Mouse (Mus musculus) lung, embryonic 16.5 days (tissue): ENCODE measurements around the gene Elob. TPM values are rescaled to one million over a fixed set of nuclear protein-coding genes. Genes with fewer than 3 reads are reported as not detected.

Experiments
- ATAC-seq: fragments of 200-750 bp; cut with Nextera tagmentation; 2 replicates; pipeline ENCODE4 v1.8.0; 2017; ENCODE audit warnings: low read depth, mild to moderate bottlenecking, moderate library complexity
- H3K27ac ChIP-seq: fragments of 300-500 bp; sonication (generic); 2 replicates; pipeline ENCODE4 v1.5.1; 2014; ENCODE audit warnings: mild to moderate bottlenecking, control low read depth, low read length
- H3K27me3 ChIP-seq: fragments of 300-500 bp; sonication (generic); 2 replicates; pipeline ENCODE4 v1.6.1; 2014; ENCODE audit warnings: low read depth, low read length, mixed read lengths; ENCODE audit not compliant: control insufficient read depth, insufficient read depth
- H3K36me3 ChIP-seq: fragments of 300-500 bp; sonication (generic); 2 replicates; pipeline ENCODE4 v1.6.1; 2014; ENCODE audit warnings: low read length; ENCODE audit not compliant: control insufficient read depth, insufficient read depth
- H3K4me1 ChIP-seq: fragments of 300-500 bp; sonication (generic); replicated peaks from 2 replicates; pipeline ENCODE4 v1.6.1; 2014; ENCODE audit warnings: low read length, mixed read lengths; ENCODE audit not compliant: control insufficient read depth, insufficient read depth
- H3K4me2 ChIP-seq: fragments of 300-500 bp; sonication (generic); 2 replicates; pipeline ENCODE4 v1.6.1; 2014; ENCODE audit warnings: low read depth, low read length, control low read depth
- H3K4me3 ChIP-seq: fragments of 300-500 bp; sonication (generic); 2 replicates; pipeline ENCODE4 v1.5.1; 2014; ENCODE audit warnings: mild to moderate bottlenecking, low read length, control low read depth
- H3K9ac ChIP-seq: fragments of 300-500 bp; sonication (generic); 2 replicates; pipeline ENCODE4 v1.6.1; 2014; ENCODE audit warnings: low read length, control low read depth
- H3K9me3 ChIP-seq: fragments of 300-500 bp; sonication (generic); 2 replicates; pipeline ENCODE4 v1.6.1; 2016; ENCODE audit warnings: low read length; ENCODE audit not compliant: control insufficient read depth
- WGBS: fragments of 180-500 bp; shearing (Covaris S2); extraction: QIAGEN DNeasy Blood & Tissue Kit; methylation state at CpG from one replicate; pipeline ENCODE4 v1.1.7; 2014; 5-methylcytosine and 5-hydroxymethylcytosine counted together
- microRNA-seq: library from miRNA; unstranded; fragments of <30 nt; microRNA quantifications from one replicate; pipeline ENCODE4, GENCODE M21; 2016
- polyA plus RNA-seq: library from polyadenylated mRNA; unstranded; fragments of >200 nt; fragmentation: Nextera tagmentation; extraction: Ambion mirVana; gene quantifications from 2 replicates; pipeline ENCODE4 v1.2.1, GENCODE M21; 2015

Elob gene
- polyA plus RNA-seq, 1 experiment from 2014 or later, result 1,001 TPM

- H3K4me3 ChIP-seq, result no peak overlapping the region
- H3K4me2 ChIP-seq, result no peak overlapping the region
- H3K27me3 ChIP-seq, result no peaks in the 10 kb centered on the region
- no peak overlapping the region for H3K9ac ChIP-seq
- peaks cover 2% of the 10 kb centered on the region; the same call in 1 of the 2 replicates for H3K4me1 ChIP-seq
- ATAC-seq, result no peak
- no peaks in the 10 kb centered on the region for H3K9me3 ChIP-seq
- no peak overlapping the region for H3K27ac ChIP-seq
- no peaks in the 10 kb centered on the region for H3K36me3 ChIP-seq
- 61% methylated on average over 10 of the region's 10 CpGs for WGBS
Observed at GRCm38 (mm10) chr17:23776216-23776615, 52.7 kb downstream of the Elob start.

Small RNA genes within 50 kb of the gene (microRNA-seq; reads per million reads assigned to microRNA genes)
- 0.59 reads per million for gene Mir5125

Other genes starting within 250 kb of the Elob start
- 12.9 TPM in 2 replicates for gene Zfp13, start 229.6 kb downstream of the Elob start, polyA plus RNA-seq
- gene Zscan10, start 228.3 kb downstream of the Elob start, polyA plus RNA-seq, result 0.26 and 0.36 TPM in 2 replicates
- gene Mmp25, start 183.9 kb downstream of the Elob start, polyA plus RNA-seq, result 0.49 and 0.78 TPM in 2 replicates
- 4.3 and 4.7 TPM in 2 replicates for gene Bicdl2, start 168.6 kb downstream of the Elob start, polyA plus RNA-seq
- 88.4 and 90.6 TPM in 2 replicates for gene Hcfc1r1, start 155.5 kb downstream of the Elob start, polyA plus RNA-seq
- gene Thoc6, start 155.3 kb downstream of the Elob start, polyA plus RNA-seq, result 49.2 and 50.3 TPM in 2 replicates
- 22.0 and 23.1 TPM in 2 replicates for gene Tnfrsf12a, start 151.7 kb downstream of the Elob start, polyA plus RNA-seq
- 196 and 206 TPM in 2 replicates for gene Cldn6, start 149.9 kb downstream of the Elob start, polyA plus RNA-seq
- gene Cldn9, start 145.1 kb downstream of the Elob start, polyA plus RNA-seq, result 2.4 and 2.6 TPM in 2 replicates
- gene 1520401A03Rik, start 106.4 kb downstream of the Elob start, polyA plus RNA-seq, result 0.14 TPM in 1 of 2 replicates, not detected in the other
- 58.2 and 58.8 TPM in 2 replicates for gene Pkmyt1, start 102.8 kb downstream of the Elob start, polyA plus RNA-seq
- gene Paqr4, start 88.3 kb downstream of the Elob start, polyA plus RNA-seq, result 51.8 and 52.7 TPM in 2 replicates
- gene Kremen2, start 83.3 kb downstream of the Elob start, polyA plus RNA-seq, result 0.25 and 0.83 TPM in 2 replicates
- 61.3 and 65.2 TPM in 2 replicates for gene Flywch1, start 57.5 kb downstream of the Elob start, polyA plus RNA-seq
- gene Flywch2, start 43.1 kb downstream of the Elob start, polyA plus RNA-seq, result 29.0 and 31.4 TPM in 2 replicates
- 411 and 414 TPM in 2 replicates for gene Srrm2, start 38.6 kb downstream of the Elob start, polyA plus RNA-seq
- not detected in 2 replicates for gene Prss33, start 6.9 kb upstream of the Elob start, polyA plus RNA-seq
- 0.41 TPM in 1 of 2 replicates, not detected in the other for gene Prss32, start 14.7 kb upstream of the Elob start, polyA plus RNA-seq
- 0.75 and 0.99 TPM in 2 replicates for gene Prss41, start 15.0 kb upstream of the Elob start, polyA plus RNA-seq
- not detected in 2 replicates for gene Prss21, start 38.9 kb upstream of the Elob start, polyA plus RNA-seq
- not detected in 2 replicates for gene Dcpp1, start 51.7 kb upstream of the Elob start, polyA plus RNA-seq
- not detected in 2 replicates for gene Dcpp2, start 51.7 kb upstream of the Elob start, polyA plus RNA-seq
- 0.88 and 2.0 TPM in 2 replicates for gene Dcpp3, start 88.3 kb upstream of the Elob start, polyA plus RNA-seq
- not detected in 2 replicates for gene Sbp, start 112.5 kb upstream of the Elob start, polyA plus RNA-seq
- not detected in 2 replicates for gene Sbpl, start 126.1 kb upstream of the Elob start, polyA plus RNA-seq
- gene Prss30, start 151.4 kb upstream of the Elob start, polyA plus RNA-seq, result 0.14 TPM in 1 of 2 replicates, not detected in the other
- 1.1 and 1.5 TPM in 2 replicates for gene Prss22, start 169.0 kb upstream of the Elob start, polyA plus RNA-seq
- 0.11 and 0.28 TPM in 2 replicates for gene Prss27, start 209.0 kb upstream of the Elob start, polyA plus RNA-seq
- gene Kctd5, start 244.3 kb upstream of the Elob start, polyA plus RNA-seq, result 53.1 and 59.4 TPM in 2 replicates